Mouse (Mus musculus) right cerebral cortex, adult 18-20 months (tissue): ENCODE results near the gene Braf.

ENCODE experiments used
- DNase-seq: peaks from one replicate; pipeline ENCODE4 v3.0.0; 2022; ENCODE audit warnings: mixed read lengths

Gene Braf

DNA sequence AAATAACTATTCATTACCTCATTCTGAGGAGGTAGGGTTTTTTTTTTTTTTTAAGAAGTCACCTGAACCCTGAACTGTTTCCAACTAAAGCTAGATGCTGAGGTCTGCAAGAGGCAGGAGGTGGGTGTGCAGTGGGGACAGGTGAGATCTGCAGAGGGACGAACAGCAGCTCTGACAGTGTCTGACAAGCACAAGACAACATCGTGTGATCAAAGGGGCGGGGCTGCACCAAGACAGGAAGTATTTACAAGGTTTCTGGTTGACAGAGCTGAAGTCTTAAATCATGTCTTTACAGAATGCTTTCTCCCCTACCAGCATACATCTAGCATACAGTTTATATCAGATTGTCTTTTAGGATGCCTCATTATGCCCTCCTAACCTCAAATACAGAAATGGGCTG is 118.4 kb downstream of the Braf start:
- no peak for DNase-seq

DNA sequence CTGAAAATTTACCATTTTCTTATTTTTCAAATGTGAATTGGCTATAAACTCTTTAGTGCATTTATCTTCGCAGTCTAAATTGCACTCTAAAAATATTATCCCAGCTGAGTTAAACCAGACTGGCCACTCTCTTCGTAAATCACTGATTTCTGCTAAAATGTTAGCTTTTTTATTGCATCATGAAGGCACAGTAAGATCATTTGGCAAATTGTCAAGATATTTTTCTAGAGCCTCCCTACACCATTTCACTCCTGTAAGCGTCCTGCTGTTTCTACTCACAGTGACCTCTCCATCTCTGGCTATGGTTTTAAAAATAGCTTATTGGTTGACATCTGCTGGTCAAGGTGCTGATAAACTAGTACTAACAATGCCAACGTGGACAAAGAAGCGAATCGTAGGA is 119.2 kb downstream of the Braf start:
- no peak for DNase-seq

DNA sequence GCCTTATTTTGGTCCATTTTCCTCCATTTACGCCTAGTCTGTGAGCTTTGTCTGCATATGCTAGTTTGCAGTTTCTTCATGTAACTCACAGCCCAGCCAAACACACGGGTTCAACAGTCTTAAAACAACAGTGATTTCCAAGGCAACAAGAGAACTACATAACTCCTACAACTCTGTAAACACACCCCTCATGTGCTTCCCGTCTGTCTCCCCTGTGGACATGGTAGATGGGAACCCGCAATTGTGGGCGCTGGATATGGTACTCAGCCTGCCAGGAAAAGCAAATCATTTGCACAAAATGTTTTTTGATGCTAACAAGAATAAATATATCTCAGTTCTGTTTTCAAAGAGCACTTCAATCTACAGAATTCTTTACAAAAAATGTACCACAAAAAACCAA is 120.7 kb downstream of the Braf start:
- no peak for DNase-seq

DNA sequence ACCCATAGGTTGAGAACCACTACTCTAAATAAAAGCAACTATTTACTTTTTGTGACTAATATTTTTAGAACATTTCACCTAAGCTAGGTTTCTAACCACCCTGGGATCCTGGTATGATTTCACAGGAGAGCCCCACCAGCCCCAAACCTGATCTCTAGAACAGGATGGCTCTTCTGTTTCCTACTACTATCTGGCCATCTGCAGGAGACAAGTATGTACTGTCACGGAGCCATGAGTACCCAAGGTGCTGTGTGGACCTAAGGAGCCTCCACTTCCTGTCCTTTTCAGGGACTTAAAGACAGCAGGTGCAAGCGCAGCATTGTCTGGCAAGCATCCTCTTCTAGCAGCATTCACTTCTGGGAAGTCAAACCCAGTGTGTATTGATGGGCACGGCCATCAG is 123.4 kb downstream of the Braf start:
- DNase-seq = no peak

DNA sequence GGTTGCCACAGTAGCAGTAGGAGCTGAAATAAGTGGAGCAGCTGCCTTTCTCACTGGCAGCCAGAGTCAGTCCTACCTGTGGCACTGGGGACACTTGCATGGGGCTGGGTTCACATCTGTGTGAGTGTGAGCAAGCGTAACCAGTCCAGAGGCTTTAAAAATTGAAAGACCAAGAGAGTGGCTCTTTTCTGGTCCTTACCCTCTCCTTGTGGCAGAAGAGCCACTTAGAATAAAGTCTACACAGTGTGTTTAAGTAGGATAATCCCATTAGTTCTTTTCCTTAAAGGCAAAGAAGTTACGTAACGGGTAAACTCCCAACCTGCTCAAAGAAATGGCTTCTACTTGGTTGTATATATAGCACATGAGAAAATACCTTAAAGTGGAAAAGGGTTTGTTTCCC is 124.4 kb downstream of the Braf start:
- DNase-seq = no peak

DNA sequence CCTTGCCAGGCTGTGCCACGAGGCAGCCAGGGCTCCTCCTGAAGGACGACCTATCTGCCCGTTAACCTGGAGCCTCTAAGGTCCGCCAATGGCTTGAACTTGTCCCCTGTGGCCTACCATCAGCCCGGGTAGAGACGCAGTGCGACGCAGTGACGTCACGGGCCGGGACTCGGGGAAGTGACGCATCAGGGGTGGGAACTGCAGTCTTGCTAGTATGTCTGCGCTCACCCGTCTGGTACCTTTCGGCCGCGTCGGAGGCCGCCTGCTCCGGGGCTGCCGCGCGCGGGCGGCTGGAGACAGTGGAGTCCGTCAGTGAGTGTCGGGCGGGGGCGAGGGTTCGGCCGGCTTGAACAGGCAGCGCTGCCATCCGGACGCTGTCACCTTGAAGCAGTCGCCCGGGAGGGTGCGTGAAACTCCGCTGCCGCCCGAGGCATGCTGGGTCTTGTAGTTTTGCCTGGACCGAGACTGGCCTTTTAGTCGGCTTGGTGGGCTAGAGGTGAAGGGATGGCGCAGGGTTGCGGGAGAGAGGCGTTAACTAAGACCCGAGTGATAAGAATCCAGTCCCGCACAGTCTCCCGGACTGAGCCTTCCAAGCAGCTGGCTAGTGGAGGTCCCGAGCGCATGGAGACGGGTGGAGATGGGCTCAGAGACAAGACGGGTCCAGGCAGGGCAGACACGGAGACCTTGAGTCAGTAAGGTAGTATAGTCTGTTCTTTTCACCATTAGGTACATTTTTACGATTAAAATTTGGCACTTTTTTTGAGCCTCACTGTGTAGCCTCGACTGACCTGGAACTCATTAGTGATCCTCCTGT is 132.7 kb downstream of the Braf start, which contains the start of gene Ndufb2:
TSS of gene Ndufb2 (plus strand) at position 174 of the 814 bp plus-strand sequence.
- DNase-seq = peak; percentile 95

DNA sequence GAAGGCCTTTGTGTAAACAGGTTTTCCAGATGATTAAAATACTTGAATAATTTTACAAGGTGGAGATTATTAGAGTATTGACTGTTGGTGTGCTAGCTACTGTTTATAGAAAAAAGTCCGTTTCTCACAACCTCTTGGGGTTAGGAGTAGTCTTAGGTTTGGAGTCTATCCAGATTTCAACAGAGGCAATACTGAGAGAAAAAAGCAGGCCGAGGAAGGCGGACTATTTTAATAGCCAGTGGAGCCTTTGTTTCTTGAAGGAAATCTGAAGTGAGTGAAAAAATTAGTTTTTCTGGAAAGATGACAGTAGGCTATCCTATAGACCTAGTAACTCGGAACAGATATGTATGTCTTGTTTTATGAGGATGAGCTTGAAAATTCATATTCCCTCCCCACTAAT is 133.8 kb downstream of the Braf start:
- no peak for DNase-seq

DNA sequence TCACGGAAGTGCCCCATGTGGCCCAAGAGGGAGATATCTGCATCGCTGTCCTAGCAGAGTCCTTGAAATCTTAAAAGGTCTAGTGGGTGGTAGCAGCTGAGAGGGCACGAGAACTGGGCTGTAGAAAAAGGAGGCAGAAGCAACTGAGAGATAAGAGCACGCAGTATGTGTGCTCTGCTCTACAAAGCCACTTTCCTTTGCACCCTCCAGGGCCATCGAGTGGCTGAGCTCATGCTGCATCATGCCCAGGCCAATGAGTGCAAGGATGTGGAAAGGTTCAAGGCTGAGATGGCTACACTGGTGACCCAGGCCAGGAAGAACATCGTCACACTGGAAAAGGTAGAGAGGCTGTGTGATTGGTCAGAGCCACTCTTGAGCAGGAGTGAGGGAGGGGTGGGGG is 139.7 kb downstream of the Braf start, which contains the start of gene Gm42420:
TSS of gene Gm42420 (plus strand) at position 237 of the 400 bp plus-strand sequence.
- DNase-seq = no peak

DNA sequence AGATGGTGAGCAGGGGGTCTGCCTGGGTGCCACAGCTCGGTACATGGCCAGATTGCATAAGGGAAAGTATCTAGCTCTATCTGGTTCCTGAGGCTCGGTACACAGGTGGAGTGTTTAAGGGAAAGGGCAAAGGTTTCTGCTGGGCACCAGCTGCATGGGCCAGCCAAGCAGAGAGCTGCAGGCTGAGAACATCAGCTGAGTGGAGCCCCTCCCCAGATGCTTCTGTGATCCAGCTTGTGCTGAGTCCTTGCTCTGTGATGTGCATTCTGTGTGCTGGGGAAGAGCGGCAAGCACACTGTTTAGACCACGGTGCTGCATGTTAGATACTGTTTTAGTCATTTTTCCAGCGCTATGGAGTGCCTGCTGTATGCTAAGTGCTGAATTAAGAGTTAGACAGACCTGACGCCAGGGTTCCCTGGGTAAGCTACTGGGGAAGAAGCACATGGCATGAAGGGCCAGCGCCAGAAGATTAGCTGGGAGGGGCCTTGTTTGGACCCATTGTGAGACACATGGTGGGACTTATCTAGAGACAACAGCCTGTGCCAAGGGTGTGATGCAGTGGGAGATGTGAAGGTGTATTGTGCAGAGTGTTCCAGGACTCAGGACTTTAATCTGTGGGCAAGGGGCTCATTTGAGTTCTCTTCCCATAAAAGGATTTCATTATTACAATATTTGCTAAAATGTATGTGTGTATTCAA is 144.0 kb downstream of the Braf start:
- no peak for DNase-seq

DNA sequence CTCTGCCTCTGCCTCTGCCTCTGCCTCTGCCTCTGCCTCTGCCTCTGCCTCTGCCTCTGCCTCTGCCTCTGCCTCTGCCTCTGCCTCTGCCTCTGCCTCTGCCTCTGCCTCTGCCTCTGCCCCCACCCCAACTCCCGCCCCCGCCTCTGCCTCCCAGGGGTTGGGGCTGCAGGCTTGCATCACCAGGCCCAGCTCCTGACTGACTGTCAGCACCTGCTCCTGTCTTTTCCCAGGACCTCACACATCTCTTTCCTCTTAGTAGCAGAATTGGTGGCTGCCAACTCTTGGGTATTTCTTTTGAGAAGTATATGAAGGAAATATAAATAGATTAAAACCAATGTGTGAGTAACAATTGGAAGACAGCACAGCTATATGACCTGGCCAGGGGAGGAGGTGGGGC is 144.7 kb downstream of the Braf start:
- DNase-seq = no peak

DNA sequence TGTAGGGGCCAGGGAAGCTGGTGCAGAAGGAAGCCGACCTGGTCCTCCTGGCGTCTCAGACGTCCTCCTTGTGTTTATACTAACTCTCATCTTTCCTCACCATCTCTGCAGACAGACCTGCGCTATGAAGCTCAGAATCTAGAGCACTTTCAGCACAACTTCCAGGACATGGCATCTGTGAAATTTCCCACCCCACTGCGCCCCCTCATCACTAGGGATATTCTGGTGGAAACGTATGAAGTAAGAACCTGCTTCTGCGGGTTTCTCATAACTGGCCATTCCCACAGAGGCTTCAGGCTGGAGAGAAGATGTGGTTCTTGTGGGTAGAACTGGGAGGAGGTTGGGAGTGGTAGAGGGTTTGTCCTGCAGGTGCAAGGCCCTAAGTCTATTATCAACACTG is 145.7 kb downstream of the Braf start:
- peak; percentile 63 for DNase-seq

DNA sequence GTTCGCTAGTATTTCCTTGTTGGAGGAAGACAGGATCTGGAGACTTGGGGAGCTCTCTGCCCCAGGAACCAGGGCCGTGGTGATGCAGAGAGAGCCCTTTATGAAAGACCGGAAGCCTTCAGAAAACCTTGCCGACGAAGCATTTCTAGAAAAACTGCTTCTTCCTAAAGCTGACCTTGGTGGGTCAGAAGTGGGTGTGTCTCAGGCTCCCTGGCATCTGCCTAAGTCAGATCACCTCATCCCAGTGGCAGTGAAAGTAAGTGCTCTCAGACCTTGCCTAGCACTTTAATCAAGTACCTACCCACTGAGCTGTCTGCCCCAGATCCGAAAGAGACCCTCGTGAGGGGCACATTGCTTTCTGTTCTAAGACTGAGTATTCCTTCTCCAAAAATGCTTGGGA is 150.3 kb downstream of the Braf start:
- no peak for DNase-seq

DNA sequence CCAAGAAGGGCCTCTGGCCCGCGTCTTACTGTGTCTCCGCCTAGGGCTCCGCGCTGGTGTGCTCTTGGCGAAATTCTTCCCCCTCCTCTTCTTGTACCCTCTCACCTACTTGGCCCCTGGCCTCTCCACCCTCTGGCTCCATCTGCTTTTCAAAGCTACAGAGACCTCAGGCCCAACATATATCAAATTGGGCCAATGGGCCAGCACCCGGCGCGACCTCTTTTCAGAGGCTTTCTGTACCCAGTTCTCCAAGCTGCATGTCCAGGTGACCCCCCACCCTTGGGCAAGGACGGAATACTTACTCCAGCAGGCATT is 150.8 kb downstream of the Braf start:
- DNase-seq = no peak

DNA sequence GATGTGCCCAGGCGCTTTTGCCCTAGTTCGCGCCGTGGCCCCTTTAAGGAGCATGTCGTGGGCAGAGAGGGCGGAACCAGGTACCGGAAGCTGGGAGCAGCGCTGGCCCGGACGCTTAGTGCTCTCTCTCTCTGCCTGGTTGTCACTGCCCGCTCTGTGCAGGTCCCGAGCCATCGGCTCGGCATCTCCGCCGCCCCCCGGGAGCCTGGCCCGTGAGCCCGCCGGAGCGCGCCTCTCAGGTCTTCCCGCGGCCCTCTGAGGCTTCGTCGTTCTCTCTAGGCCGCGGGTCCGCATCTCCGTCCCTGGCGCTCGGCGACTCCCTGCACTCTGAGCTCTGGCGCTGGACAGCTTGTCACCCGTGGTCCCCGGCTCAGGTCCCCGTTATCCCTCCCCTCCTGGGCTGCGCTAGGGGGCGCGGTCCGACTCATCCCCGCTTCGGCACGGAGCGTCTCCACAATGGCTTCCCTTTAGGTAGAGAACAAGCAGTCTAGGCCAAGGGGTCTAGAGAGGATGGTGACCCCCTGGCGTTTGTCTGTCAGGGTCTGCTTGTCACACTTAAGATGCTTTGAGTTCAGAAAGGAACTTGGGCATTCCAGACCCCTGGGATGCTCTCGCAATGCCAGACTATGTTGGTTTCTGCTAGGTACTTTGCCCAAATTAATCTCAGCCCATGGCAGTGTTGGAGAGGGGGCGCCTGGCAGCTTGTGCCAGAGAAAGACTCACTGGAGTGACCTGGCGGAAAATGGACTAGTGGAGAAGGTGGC is 151.3 kb downstream of the Braf start, which contains the start of gene Adck2:
TSS of gene Adck2 (plus strand) at position 83 of the 764 bp plus-strand sequence.
- DNase-seq = peak; percentile 88

DNA sequence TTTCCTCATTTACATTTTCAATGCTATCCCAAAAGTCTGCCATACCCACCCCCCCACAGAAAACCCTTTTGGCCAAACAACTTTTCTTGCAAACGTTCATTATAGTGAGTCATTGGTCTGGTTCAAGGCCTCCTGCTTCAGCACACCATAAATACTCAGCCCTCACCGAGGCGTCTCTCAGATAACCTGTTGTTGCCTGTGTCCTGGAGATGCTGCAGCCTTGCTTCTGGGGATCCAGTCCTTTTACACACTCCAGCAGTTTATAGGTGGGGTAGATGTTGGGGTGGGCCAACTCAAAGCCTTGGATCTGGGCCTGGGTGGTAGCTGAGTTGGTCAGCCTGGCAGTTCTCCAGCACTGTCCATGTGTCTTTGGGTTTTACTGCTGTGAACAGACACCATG is 154.8 kb downstream of the Braf start:
- no peak for DNase-seq

DNA sequence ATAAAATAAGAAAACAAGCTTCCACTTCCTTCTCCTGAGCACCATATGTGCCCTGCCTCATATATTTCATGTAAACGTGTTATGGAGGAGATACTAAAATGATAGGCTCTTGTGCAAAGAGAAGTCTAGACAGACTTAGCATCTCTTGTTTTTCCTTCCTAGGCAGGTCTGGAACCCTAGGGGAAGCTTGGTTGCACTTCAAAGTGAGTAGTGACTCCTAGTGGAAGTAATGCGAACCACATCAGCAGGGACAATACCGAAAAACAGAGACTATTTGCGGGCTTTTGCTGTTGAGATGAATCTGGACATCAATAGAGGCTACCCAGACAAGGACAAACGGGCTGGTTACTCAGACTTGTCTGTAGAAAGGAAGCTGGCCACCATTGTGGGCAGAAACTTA is 157.7 kb downstream of the Braf start:
- no peak for DNase-seq

DNA sequence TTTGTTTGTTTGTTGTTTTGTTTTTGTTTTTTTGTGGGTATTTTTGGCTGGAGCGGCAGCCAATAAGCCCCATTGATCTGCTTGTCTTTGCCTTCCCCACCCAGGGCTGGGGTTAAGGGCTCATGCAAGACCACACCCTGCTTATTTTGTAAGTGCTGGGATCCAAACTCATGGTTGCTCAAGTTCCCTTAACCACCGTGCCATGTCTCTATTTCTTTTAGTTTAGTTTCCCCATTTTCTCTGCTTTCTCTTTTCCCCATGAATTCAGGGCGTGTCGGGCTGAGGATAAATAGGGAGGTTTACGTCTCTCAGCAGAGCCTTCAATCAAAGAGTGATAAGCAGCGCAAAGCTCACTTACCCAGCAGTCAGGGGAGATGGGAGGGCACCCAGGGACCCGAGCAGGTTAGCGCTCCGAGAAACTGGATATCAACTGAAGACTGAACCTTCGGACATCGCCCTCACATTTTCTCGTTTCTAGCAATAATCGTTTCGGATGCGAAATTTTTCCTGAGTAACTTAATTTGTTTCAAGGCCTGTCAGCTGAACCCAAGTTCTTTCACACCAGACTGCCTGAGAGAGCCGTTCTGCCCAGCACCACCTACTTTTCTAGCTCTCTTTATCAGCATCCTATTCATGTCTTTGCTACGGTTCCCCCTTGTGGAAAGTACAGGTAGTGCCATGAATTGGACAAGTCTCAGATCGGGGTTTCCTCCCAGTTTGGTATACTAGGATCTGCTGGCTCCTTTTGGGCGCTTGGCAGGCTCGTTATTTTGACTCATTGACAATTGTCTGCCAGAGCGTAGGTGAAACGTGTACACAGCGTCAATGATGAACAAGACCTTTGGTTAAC is 162.9 kb downstream of the Braf start:
- DNase-seq = peak; percentile 90

DNA sequence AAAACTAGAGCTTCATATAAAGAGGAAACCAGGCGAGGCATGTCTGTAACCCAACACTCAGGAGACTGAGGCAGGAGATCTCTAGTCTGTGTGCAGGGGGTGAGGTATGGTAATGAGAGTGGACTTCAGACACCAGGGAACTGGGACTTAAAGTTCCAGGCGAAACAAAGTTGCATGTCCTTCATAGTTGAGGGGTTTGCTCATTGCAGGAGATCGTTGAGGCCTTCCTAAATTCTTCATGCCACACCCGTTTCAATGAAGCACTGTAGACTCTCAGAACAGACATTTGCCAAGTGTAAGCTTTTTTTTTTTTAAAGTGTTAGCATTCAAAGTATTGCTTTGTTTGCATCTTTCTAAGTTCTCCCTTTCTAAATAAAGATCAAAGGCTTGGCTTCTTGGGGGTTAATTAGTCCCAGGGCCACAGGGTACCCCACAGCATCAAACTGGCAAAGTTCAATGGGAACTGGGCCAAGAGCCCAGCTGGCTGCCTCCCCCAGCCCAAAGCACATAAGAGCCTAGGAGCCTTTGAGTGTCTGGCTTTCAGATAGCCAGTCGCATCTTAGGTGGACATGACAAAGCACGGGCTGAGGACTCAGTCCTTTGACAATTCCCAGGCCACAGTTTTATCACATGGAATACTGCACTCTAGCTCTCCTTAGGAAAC is 165.9 kb downstream of the Braf start:
- no peak for DNase-seq

DNA sequence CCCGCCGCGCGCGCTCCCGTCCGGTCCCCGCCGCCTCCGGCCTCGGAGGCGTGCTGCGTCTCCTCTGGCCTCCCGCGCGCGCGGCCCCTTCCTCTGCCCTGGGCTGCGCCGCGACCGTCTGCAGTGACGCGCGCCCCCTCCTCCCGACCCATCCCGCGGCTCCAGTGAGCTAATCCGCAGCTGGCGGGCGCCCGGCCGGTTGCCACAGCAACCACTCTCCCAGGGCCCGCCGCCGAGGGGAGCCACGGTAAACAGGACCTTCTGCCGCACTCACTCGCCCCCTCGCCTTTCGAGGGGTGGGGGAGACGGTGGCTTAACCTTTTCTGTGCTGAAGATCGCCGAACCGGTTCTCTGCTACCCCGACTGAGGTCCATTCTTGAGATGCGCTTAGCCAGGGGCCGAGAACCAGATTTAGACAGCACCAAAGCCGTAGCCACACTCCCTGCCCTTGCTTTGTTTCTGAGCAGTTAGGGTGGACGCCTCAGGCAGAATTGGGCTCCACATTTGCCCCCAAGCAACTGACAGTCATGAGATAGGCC is 167.5 kb downstream of the Braf start, which contains the start of gene Dennd2a:
TSS of gene Dennd2a (minus strand) at position 145 of the 539 bp plus-strand sequence.
- peak; percentile 90 for DNase-seq

DNA sequence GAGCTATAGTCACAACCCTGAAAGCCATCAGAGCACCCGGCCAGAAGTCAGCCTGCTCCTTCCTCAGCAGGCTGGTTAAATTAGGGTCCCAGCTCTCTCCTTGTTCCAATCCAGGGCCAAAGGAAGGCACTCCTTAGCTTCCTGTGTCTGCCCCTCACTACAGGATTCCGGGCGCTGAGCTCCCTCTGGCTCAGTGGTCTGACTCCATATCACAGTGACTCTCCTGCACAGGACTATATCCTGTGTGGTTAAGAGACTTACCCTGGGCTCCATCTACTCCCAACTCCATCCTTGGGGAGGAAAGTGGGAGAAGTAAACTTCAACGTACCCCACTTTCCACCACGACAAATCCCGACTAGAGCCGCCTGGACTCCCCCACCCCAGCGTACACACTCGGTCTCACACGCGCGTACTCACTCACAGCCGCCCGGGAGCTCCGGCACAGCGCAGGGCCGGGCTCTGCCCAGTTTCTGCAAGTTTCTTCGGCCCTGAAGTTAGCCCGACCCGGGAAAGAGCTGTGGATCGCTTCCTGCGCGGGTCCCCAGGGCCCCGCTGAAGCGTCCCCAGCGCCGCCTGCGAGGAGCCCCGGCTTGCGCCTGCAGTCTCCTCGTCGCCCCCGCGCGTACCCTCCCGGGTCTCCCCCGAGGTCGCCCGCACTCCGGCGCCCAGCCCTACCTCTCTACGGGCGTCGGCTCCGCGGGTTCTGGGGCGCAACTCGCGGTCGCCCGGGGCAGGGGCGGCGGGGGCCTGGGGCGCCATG is 168.2 kb downstream of the Braf start:
- DNase-seq = no peak

DNA sequence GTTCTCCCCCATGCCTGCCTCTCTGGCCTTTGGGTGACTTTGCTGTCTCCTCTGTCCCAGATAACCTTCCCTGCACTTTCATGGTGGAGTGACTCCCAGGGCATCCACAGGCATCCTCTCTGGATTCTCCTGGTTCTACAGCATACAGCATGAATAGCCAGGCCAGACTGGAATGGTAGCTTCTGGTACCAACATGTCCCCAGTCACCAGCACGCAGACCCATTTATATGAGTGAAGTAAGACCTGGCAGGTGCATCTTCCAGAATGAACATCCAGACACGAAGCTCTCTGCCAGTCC is 169.7 kb downstream of the Braf start:
- DNase-seq = no peak
